In genomic region chr10:7845991-7846390, GRCm38 (mm10) we compare ENCODE assay signal across 20 mouse cellular contexts.
"Had no signal": no experiment of that assay in that cellular context is flagged by ENCODE, and none has a peak within 500 bp of the region (broad histone marks: within the 10 kb centered on the region; RNA-seq: fewer than 3 reads in every experiment).

No protein-coding gene starts in this region.

- DNase-seq: kidney, postnatal 10 days; kidney, postnatal 36 days; layer of hippocampus, postnatal 36 days; liver, embryonic 13.5 days; lung, adult 2 months; lung, postnatal 14 days; lung, postnatal 4 days; right cerebral cortex, adult 18-20 months; right cerebral cortex, postnatal 14 days; right cerebral cortex, postnatal 4 days; thymus, adult 2 months; thymus, postnatal 14 days; thymus, postnatal 4 days had no signal

- ATAC-seq: midbrain, embryonic 15.5 days had no signal

- H3K4me3 ChIP-seq: kidney, embryonic 15.5 days; left cerebral cortex, adult 2 months; liver, embryonic 13.5 days; midbrain, embryonic 12.5 days; midbrain, embryonic 15.5 days; neural tube, embryonic 12.5 days; neural tube, embryonic 15.5 days had no signal

- H3K4me1 ChIP-seq: kidney, embryonic 15.5 days; midbrain, embryonic 12.5 days; midbrain, embryonic 15.5 days; neural tube, embryonic 12.5 days had no signal

- H3K36me3 ChIP-seq: kidney, embryonic 15.5 days; liver, embryonic 13.5 days; midbrain, embryonic 12.5 days; midbrain, embryonic 15.5 days; neural tube, embryonic 12.5 days; neural tube, embryonic 15.5 days had no signal

- H3K27ac ChIP-seq: kidney, embryonic 15.5 days; left cerebral cortex, adult 2 months; liver, embryonic 13.5 days; midbrain, embryonic 12.5 days; midbrain, embryonic 15.5 days; neural tube, embryonic 12.5 days; neural tube, embryonic 15.5 days; stomach, postnatal 0 days had no signal
